Mouse (Mus musculus) lung, postnatal 0 days (tissue): ENCODE measurements around the gene Ywhaq.

Source experiments
- CTCF ChIP-seq: IDR thresholded peaks from 2 replicates; pipeline ENCODE4 v1.5.1; 2016; ENCODE audit warnings: antibody characterized with exemption, mild to moderate bottlenecking
- EP300 ChIP-seq: IDR thresholded peaks from 2 replicates; pipeline ENCODE4 v1.6.1; 2016; ENCODE audit warnings: antibody characterized with exemption, mild to moderate bottlenecking, control low read depth

DNA sequence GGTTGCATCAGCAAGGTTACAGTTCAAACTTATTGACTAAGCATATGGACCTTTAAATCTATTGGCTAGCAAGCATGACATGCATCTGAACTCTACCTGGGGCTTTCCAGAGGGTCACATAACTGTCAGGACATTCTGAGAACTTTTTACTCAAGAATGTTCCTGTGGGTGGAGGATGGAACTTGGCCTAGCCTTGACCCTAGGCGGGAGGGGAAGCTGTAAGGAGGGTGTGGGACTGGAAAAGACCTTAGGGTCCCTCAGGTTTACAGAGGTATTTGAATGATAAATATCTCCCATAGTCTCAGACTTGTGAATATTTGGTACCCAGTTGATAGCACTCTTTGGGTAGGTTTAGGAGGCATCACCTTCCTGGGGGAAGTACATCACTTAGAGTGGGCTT lies 11.6 kb upstream of the Ywhaq start:
- TF ChIP-seq CTCF: no peak
- no peak for TF ChIP-seq EP300
